Mouse (Mus musculus): ENCODE measurements at regions not wholly inside any gene's neighbourhood (a gene's known extent, or its start where the extent isn't known, plus 50 kb on each side); places are given as distances from the start of the nearest gene placed in this dataset.

DNA sequence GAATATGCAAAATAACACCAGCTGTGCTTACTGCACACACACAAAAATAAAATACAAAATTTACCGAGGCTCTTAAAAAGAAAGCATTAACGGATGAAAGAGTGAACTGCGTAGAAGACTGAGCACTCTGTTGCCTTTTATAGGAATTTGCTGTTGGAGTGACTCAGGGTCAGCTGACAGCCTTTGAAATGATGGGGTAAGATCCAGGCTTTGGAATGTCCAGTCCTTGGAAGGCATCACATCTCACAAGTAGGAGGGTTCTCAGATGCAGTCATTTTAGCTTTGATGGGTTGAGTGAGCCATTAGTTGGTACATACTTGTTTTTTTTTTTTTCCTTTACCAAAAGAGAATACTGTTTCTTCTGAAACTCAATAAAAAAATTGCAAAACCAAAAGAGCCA lies 387.4 kb downstream of the Gm21750 start:
- Histone ChIP-seq H3K27me3 (ENCODE audit: insufficient read depth, low read length) (no peaks in the 10 kb centered on the region), H3K9me3 (replicated peaks; ENCODE audit: low read length) (no peaks in the 10 kb centered on the region), H3K4me2 (ENCODE audit: low read length) (no peak overlapping the region), H3K36me3 (ENCODE audit: insufficient read depth, low read length) (no peaks in the 10 kb centered on the region), H3K4me3 (replicated peaks; ENCODE audit: low read depth, low read length) (no peak overlapping the region), H3K27ac (no peak overlapping the region), H3K9ac (ENCODE audit: low read depth, low read length) (no peak overlapping the region), H3K4me1 (replicated peaks; ENCODE audit: insufficient read depth, low read length) (no peaks in the 10 kb centered on the region)
- no peak for TF ChIP-seq CTCF (IDR thresholded peaks at IDR 0.05; ENCODE audit: low read depth)
- 61% methylated on average over 3 of the region's 3 CpGs for WGBS
- ATAC-seq (replicated peaks; ENCODE audit: low FRiP score, low read depth) (no peak), DNase-seq (ENCODE audit: low spot score) (no peak)

DNA sequence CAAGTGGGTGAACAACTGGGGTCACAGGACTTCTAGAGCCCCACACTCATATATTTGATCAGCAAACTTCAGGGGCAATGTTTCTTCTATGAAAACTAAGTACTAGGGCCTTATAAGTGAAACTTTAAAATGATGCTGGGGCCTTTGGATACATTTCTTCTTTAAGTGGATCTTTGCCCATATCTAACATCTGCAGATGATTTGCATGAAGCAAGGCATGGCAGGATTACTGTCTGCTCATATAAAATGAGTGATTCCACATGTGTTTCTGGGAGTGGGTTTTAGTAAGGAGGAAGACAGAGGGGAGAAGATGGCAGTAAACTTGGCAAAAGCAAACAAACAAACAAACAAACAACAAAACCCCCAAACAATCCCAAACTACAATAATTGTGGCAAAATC lies 405.0 kb downstream of the Gm21750 start:
- H3K4me2 ChIP-seq (ENCODE audit: low read length): no peak overlapping the region
- no peak for ATAC-seq (replicated peaks; ENCODE audit: low FRiP score, low read depth)
- no peaks in the 10 kb centered on the region for H3K36me3 ChIP-seq (ENCODE audit: insufficient read depth, low read length)
- TF ChIP-seq CTCF (IDR thresholded peaks at IDR 0.05; ENCODE audit: low read depth): no peak
- DNase-seq (ENCODE audit: low spot score): no peak
- H3K27ac ChIP-seq: no peak overlapping the region
- H3K4me1 ChIP-seq (replicated peaks; ENCODE audit: insufficient read depth, low read length): no peaks in the 10 kb centered on the region
- no peaks in the 10 kb centered on the region for H3K9me3 ChIP-seq (replicated peaks; ENCODE audit: low read length)
- no peak overlapping the region for H3K4me3 ChIP-seq (replicated peaks; ENCODE audit: low read depth, low read length)
- no peaks in the 10 kb centered on the region for H3K27me3 ChIP-seq (ENCODE audit: insufficient read depth, low read length)
- no peak overlapping the region for H3K9ac ChIP-seq (ENCODE audit: low read depth, low read length)

DNA sequence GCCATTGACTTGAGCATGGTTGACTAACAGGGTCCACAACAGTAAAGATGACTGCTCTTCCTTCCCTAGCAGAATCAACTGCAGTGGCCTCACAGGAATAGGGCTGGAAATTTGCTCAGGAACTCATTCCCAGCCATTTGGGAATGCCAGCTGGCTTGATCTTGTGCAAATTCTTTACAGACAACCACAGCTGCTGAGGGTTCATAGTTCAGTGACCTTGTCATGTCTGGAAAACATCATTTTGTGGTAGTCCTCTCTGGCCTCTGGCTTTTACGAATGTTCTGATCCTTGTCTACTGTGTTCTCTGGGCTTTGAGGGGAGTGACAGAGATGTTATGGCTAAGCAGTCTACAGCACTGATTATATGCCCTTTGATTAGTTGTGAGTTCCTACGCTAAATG lies 432.0 kb downstream of the Gm21750 start:
- H3K4me3 ChIP-seq (replicated peaks; ENCODE audit: low read depth, low read length): no peak overlapping the region
- ATAC-seq (replicated peaks; ENCODE audit: low FRiP score, low read depth) (no peak), DNase-seq (ENCODE audit: low spot score) (no peak)
- no peak overlapping the region for H3K9ac ChIP-seq (ENCODE audit: low read depth, low read length)
- TF ChIP-seq CTCF (IDR thresholded peaks at IDR 0.05; ENCODE audit: low read depth): no peak
- H3K36me3 ChIP-seq (ENCODE audit: insufficient read depth, low read length): no peaks in the 10 kb centered on the region
- H3K9me3 ChIP-seq (replicated peaks; ENCODE audit: low read length): no peaks in the 10 kb centered on the region
- H3K4me2 ChIP-seq (ENCODE audit: low read length): no peak overlapping the region
- H3K27ac ChIP-seq: no peak overlapping the region
- H3K4me1 ChIP-seq (replicated peaks; ENCODE audit: insufficient read depth, low read length): no peaks in the 10 kb centered on the region
- H3K27me3 ChIP-seq (ENCODE audit: insufficient read depth, low read length): no peaks in the 10 kb centered on the region
- 75% methylated on average over 2 of the region's 2 CpGs for WGBS

DNA sequence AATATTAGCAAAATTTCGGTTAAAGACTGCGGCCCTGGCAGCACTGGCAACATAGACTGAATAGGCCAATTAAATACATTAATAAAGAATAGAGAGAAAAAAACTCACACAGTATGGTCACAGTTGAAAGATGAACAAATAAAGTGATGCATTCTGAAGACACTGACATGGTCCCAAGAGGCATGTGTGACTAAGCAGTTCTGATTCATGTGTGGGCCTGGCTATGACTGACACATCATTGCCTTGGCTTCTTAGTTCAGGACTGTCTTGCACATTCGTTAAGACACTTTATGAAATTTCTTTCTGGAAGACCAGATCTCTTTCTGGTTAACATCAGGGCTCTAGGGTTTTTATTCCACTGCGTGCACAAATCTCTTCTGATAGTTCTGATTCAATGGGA lies 438.7 kb downstream of the Gm21750 start:
- no peak for ATAC-seq (replicated peaks; ENCODE audit: low FRiP score, low read depth)
- Histone ChIP-seq H3K27ac (no peak overlapping the region), H3K9me3 (replicated peaks; ENCODE audit: low read length) (no peaks in the 10 kb centered on the region), H3K4me2 (ENCODE audit: low read length) (no peak overlapping the region), H3K4me3 (replicated peaks; ENCODE audit: low read depth, low read length) (no peak overlapping the region), H3K9ac (ENCODE audit: low read depth, low read length) (no peak overlapping the region), H3K36me3 (ENCODE audit: insufficient read depth, low read length) (no peaks in the 10 kb centered on the region), H3K27me3 (ENCODE audit: insufficient read depth, low read length) (no peaks in the 10 kb centered on the region), H3K4me1 (replicated peaks; ENCODE audit: insufficient read depth, low read length) (no peaks in the 10 kb centered on the region)
- 89% methylated on average over 4 of the region's 4 CpGs for WGBS
- DNase-seq (ENCODE audit: low spot score): no peak
- no peak for TF ChIP-seq CTCF (IDR thresholded peaks at IDR 0.05; ENCODE audit: low read depth)

DNA sequence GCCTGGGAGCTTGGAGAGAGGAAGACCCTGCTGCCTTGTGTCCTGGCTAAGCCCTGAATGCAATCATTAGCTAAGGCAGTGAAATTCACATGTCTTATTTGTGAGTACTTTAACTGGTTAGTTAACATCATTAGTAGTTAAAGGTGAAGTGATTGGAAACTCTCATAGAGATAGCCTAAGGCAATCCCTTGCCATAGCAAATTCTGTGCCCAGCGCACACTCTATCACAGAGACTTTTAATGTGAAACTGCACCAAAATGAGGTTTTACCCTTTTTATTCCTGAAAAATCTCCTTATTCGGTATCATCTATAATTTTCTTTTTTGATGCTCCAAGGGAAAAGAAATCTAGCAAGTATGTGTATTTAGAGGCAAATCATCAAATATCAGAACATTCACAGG lies 451.6 kb downstream of the Gm21750 start:
- Histone ChIP-seq H3K27me3 (ENCODE audit: insufficient read depth, low read length) (no peaks in the 10 kb centered on the region), H3K4me3 (replicated peaks; ENCODE audit: low read depth, low read length) (no peak overlapping the region), H3K9ac (ENCODE audit: low read depth, low read length) (no peak overlapping the region), H3K36me3 (ENCODE audit: insufficient read depth, low read length) (no peaks in the 10 kb centered on the region), H3K9me3 (replicated peaks; ENCODE audit: low read length) (no peaks in the 10 kb centered on the region), H3K4me1 (replicated peaks; ENCODE audit: insufficient read depth, low read length) (no peaks in the 10 kb centered on the region), H3K4me2 (ENCODE audit: low read length) (no peak overlapping the region), H3K27ac (no peak overlapping the region)
- DNase-seq (ENCODE audit: low spot score) (no peak), ATAC-seq (replicated peaks; ENCODE audit: low FRiP score, low read depth) (no peak)
- TF ChIP-seq CTCF (IDR thresholded peaks at IDR 0.05; ENCODE audit: low read depth): no peak
- WGBS: 87% methylated on average over 2 of the region's 2 CpGs

DNA sequence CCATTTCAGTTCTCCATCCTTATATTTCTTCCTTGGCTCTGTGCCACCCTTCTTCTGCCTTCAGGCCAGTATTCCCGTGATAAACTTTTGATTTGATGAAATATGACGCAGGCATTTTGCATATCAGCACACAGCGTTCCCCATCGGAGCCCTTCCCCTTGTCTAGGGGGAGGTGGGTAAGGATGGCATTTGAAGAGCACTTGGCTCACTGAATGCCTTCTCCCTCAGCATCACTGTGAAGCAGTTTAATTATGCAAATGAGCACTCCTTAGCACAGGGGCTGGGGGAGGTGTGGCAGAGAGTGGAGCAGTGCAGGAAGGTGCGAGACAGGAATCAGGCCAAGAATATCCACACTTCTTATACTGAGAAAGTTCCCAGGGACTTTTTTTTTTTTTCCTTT lies 452.1 kb downstream of the Gm21750 start:
- Histone ChIP-seq H3K9me3 (replicated peaks; ENCODE audit: low read length) (no peaks in the 10 kb centered on the region), H3K36me3 (ENCODE audit: insufficient read depth, low read length) (no peaks in the 10 kb centered on the region), H3K4me3 (replicated peaks; ENCODE audit: low read depth, low read length) (no peak overlapping the region), H3K4me1 (replicated peaks; ENCODE audit: insufficient read depth, low read length) (no peaks in the 10 kb centered on the region), H3K27me3 (ENCODE audit: insufficient read depth, low read length) (no peaks in the 10 kb centered on the region), H3K9ac (ENCODE audit: low read depth, low read length) (no peak overlapping the region), H3K4me2 (ENCODE audit: low read length) (no peak overlapping the region), H3K27ac (no peak overlapping the region)
- no peak for TF ChIP-seq CTCF (IDR thresholded peaks at IDR 0.05; ENCODE audit: low read depth)
- no peak for DNase-seq (ENCODE audit: low spot score)
- WGBS: 49% methylated on average over 5 of the region's 5 CpGs
- no peak for ATAC-seq (replicated peaks; ENCODE audit: low FRiP score, low read depth)

DNA sequence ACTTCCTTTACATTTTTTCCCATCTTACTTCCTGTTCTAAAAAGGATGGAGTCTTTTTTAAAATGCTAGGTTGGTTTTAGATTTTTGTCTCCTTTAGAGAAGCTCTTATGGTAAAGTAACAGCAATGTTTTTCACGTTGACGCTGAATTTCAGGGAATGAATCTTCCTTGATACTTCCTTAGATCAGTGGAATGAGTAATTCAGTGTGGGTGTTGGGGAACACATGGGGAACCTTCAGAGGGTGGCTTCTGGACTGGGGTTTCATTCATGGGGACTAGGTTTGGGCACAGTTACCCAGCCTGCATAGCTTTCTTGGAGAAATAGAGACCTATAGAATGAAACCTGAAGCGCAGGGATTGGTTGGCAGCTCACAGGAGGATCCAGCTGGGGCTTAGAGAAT lies 452.5 kb downstream of the Gm21750 start:
- no peak for DNase-seq (ENCODE audit: low spot score)
- TF ChIP-seq CTCF (IDR thresholded peaks at IDR 0.05; ENCODE audit: low read depth): no peak
- no peaks in the 10 kb centered on the region for H3K36me3 ChIP-seq (ENCODE audit: insufficient read depth, low read length)
- no peak for ATAC-seq (replicated peaks; ENCODE audit: low FRiP score, low read depth)
- H3K27me3 ChIP-seq (ENCODE audit: insufficient read depth, low read length): no peaks in the 10 kb centered on the region
- H3K9me3 ChIP-seq (replicated peaks; ENCODE audit: low read length): no peaks in the 10 kb centered on the region
- H3K4me2 ChIP-seq (ENCODE audit: low read length): no peak overlapping the region
- no peak overlapping the region for H3K9ac ChIP-seq (ENCODE audit: low read depth, low read length)
- 72% methylated on average over 3 of the region's 3 CpGs for WGBS
- H3K4me3 ChIP-seq (replicated peaks; ENCODE audit: low read depth, low read length): no peak overlapping the region
- H3K4me1 ChIP-seq (replicated peaks; ENCODE audit: insufficient read depth, low read length): no peaks in the 10 kb centered on the region
- H3K27ac ChIP-seq: no peak overlapping the region
